Mouse (Mus musculus) natural killer cell, adult 2 months (primary cell): ENCODE data around the gene Cox17.
"Not testable (repeated sequence)": the region's sequence is repeated elsewhere in the genome, so short reads cannot be mapped to it uniquely, and the experiment has no call there.

Source experiments
- DNase-seq, 2 experiments: peaks; one replicate each; pipeline ENCODE4 v3.0.0; 2022; ENCODE audit warnings: low spot score in 2 of 2

Gene Cox17

DNA sequence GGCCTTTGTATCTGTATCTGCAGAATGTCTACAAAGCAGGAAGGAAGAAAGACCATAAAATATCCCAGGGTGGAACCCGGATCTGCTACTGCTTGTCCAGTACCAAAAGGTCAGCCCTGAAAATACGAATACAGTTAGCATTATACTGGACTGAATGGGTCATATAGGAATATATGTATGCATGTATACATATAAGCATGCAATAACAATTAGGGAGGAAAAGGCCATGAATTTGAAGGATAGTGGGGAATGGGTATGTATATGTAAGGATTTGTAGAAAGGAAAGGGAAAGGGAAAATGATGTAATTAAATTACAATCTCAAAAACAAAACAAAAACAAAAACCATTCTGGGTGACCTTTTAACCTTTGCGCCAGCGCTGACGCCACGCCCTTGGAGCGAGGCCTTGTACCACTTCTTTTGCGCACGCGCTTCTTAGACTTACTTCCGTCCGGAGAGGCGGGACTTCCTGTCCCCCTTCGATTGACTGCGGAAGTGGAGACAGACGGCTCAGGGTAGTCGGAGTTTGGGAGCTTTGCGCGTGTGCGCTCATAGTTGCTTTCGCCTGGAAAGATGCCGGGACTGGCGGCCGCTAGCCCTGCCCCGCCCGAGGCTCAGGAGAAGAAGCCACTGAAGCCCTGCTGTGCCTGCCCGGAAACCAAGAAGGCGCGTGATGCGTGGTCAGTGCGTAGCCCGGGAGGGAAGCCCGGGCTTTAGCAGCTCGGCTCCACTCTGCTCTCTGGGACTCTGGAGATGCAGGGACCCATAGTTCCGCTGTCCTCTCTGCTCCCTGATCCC, at the start of gene Cox17, which contains the start of gene Gm21987:
Gene Cox17 (plus strand): TSS at position 463 of the 797 bp plus-strand sequence.
Gene Gm21987 (plus strand): TSS at position 512 of the 797 bp plus-strand sequence.
- DNase-seq: peak; percentile 93

DNA sequence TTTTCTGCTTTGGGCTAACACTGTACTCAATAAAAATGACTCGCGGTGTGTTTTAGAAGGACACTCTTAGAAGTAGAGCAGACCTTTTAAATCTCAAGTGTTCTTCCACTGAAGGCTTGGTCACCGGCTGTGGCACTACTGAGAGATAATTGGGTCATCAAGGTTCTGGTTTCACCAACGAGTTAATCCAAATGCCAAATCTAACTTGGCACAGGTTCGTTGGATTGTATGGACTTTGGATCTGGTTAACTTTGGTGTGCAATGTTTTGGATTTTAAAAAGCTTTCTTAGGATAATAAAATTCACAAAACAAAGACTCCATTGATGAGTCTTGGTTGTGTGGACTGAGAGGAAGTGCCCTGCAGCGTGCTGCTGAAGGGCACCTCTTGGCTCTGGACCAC, 48.4 kb upstream of the Cox17 start:
- DNase-seq: no peak

DNA sequence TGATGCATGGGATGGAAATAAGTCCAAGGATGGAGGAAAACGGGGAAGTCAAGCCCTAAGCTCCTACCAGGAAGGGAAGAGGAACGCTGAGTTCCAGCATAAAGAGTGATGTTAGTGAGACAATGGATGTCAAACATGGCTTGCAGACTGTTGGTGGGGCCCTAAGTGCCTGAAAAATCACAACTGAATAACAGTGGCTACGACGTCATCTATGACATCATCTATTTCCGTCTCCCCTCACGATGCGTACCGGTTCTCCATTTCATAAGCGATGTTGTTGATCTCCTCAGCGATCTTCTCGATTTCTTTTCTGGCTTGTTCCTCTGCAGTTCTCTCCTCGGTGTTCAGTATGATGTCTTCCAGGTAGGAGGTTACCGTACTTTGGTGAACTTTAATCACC, 44.4 kb upstream of the Cox17 start:
- DNase-seq: no peak

DNA sequence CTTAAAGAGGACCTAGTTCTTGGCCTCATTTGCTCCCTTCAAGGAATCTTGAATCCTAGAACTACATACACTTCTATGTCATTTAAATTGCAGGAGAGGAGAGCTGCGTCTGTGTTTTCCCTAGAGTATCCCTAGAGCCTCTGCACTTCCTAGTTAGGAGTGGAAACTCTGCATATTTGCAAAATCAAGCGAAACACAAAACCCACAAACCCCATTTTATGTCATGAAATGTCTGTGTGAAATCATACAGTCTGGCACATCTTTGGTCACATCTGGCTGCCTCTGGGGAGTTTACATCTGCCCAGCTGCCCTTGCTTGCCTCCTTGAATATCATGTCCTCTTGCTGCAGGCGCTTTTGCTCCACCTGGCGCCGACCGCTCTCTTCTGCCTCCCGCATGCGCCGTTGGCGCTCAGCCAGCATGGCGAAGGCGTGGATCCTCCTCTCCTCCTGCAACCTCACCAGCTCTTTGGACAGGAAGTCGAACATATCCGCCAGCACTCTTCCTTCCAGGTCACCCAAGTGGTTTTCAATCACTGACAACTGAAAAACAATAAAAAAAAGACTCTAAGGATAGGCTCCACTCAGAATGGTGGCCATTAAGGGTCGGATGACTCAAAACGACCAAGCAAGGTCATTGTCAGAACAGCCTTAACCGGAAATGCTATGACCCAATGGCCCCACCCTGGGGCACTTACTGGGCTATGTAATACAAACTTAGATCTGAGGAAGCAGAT, 42.2 kb upstream of the Cox17 start:
- no peak for DNase-seq

DNA sequence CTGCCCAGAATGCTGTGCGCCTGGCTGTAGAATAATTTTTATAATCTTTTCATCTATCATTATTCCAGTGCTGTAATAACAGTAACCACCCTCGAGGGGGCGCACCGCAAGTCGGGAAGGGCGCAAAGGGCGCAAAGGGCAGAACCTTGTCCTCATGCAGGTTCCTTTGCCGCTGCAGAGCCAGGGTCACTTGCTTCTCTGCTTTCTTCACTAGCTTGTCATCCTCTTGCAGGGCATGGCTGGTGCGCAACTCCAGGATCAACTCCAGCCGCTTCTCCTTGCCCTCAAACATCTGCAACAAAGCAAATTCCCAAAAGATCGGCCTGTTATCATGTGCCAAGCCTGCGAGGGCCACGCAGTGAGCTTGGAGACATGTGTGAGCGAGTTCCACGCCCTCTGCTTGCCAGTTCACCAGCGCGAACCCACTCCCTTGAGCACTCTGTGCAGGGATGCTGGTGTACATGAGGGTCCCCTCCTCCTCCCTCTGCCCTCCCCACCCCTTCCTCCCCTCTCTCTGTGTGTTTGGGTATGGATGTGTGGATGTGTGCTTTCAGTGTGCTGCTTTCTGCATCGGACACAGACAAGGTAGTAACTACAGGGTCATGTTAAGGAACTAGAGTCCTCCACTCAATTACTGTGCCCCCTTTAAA, 40.1 kb upstream of the Cox17 start:
- peak in 1 of 2 experiments; percentile 7 for DNase-seq

DNA sequence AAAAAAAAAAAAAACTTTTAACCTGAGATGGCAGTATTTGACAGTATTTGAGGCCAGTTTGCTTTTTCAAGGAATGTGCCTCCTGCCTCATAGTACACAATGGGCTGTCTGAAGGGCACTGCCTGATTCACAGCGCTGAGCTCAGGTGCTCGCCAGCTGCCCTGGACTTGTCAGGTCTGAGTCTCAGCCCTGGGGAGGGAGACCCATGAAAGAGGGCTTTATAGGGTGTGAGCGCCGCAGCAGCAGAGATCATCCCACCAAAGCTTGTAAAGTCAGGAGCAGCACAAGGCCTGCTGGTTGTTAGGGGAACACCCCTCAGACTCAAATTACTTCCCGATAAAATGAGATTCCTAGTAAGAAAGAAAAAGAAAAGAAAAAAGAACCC, 39.6 kb upstream of the Cox17 start:
- DNase-seq: no peak

DNA sequence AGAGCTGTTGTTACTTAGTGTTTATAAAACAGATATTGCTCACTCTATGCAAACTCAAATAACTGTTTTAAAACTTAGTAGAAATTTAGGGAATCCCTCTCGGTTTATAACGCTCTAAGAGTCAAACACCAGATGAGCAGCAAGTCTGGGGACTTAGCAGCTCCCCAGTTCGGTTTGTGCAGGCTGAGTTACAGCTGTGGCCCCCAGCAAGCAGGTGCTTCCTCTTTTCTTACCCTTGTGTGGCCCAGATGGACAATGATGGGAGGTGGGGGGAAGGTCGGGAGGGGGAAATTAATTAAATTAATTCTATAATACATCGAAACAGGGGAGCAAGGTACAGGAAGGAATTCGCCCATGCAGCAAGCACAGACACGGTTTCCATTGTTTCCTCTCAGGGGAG, 39.1 kb upstream of the Cox17 start:
- no peak for DNase-seq

DNA sequence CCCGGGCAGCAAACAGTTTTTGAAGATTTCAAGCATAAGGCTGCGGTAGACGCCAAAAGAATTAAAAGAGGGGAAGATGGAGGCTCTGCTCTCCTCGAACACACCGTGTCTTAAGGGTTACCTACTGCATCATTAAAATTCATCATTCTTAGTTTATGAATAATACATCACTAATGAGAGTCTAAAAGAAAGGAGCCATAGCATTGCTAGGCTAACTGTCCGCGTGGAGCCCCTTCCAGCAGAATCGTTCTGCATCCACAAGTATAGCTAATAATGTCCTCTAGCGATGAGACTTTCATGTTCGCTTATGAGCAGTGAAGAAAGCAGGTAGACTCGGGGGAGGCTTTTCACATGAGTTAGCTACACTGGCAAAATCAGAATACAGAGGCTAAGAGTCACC, 38.6 kb upstream of the Cox17 start:
- DNase-seq: no peak

DNA sequence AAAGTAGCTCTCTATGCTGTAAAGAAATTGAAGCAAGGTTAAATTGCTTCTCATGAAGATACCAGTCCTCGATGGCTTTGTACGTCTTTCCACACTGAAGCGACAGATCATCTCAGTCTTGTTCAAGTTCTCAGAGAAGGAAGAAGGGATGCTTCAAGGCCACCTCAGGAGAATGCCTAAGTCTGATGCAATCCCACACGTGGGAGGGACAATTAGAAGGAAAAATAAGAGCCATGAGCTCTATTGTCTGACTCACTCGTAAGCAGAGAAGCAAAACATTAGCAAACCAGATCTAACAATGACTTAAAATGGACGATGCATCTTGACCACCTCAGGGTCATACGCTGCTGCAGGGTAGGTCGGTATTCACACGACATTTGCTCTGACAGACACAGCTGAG, 28.3 kb upstream of the Cox17 start:
- DNase-seq: no peak

DNA sequence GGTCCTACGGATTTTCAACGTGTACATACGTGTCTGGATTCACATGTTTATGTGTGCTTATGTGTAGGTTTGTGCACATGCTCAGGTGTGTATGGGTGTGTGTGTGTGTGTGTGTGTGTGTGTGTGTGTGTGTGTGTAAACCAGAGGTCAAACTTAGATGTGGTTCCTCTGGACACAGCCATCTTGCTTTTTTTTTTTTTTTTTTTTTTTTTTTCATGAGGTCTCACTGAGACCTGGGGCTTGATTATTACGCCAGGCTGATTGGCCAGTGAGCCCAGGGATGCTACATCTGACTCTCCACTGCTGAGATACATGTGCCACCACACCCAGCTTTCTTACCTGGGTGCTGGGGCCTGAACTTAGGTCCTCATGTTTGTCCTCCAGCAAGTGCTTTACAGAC, 27.7 kb upstream of the Cox17 start:
- no peak for DNase-seq

DNA sequence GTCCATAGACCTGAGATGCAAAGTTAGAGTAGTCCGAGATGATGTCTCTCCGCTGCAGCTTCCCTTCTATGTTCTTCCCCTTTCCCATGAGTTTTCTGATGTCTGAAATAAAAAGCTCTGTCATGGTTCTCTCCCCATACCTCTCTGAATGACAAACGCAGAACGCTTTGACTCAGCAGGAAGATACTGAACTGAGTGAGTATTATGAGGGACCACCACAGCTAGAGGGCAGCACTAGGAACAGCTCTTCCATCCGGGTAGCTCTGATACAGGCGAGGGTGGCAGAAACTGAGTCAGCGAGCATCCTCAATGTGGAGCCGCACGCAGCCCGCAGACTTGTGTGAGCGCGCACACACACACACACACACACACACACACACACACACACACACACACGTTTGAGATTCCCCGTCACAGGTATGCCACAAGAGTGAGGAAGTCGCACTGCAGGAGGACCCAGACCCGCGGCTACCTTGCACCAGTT, 25.3 kb upstream of the Cox17 start:
- DNase-seq: peak in 1 of 2 experiments; percentile 39

DNA sequence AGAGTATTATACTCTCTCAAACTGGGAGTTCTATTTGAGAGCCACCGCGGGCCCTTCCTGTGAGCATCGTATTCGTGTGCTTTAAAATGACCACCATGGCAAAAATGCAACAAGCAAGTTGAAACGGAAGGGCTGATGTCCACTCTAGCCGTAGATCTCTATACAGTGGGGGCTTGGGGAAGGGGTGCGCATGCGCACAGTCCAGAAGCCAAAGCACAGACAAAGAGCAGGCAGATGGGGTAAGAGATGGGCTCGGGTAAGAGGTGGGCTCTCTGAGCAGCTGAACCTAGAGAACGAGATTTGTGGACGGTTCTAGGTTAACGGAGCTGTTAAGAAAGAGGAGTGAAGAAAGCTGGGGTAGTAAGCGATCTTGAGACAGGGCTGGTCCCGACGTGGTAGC, 22.5 kb upstream of the Cox17 start:
- no peak for DNase-seq

DNA sequence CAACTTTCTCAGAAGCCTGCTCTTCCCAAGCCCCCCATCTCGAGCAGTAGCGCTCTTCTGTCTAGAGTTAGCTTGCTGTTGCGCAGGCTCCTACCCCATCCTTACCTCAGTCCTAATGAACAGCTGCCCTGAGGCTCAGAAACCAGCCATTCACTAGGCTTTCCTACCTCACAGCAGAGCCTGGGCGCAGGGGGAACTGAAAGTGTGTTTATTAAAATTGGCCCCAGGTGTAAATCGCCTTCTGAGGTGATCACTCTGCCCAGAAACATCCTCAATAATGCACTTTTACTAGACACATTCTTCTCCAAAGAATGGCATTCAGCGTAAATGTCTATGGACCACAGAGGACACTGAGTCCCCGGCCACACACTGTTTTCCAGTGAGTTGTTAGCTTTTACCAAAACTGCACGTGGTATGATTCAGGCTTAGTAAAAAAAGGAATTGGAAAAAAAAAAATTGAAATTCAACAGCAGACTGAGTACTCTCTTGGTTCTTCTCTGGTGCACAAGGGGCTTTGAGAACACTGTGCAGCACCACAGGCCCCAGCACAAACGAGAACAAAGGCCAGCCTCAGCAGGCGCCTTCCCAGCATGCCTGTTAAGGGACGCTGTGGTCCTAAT, 19.9 kb upstream of the Cox17 start:
- no peak for DNase-seq

DNA sequence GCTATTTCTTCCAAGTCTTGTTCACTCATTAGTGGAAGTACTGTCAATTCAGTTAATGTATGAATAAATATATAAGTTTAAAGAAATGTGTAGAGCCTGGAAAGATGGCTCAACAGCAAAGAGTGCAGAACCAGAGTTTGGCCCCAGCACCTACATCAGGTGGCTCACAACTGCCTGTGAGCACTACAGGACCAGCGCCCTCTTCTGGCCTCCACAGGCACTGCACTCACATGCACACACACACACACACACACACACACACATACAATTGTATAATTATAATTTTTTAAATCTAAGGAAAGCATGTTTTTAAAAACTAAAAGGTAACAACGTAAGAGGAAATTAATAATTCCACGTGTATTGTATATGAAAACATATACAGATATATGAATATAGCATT, 17.5 kb upstream of the Cox17 start:
- no peak for DNase-seq

DNA sequence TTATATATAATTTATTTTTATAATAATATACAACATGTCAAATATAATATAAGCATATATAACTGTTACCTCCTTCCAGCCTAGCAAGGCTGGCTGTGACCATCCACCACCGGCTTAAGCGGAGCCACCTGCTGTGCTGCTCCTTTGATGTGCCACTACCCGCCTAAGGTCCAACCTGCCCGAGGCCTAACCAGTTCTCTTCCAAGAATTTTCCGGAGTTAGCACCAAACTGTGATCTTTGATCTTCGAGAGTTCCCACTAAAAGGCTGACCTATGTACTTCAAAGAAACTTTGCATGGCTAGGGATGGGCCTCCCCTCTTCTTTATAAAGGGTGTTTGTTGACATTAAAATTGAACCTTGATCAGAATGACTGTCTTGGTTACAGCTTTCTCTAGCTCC, 12.4 kb upstream of the Cox17 start:
- DNase-seq: no peak

DNA sequence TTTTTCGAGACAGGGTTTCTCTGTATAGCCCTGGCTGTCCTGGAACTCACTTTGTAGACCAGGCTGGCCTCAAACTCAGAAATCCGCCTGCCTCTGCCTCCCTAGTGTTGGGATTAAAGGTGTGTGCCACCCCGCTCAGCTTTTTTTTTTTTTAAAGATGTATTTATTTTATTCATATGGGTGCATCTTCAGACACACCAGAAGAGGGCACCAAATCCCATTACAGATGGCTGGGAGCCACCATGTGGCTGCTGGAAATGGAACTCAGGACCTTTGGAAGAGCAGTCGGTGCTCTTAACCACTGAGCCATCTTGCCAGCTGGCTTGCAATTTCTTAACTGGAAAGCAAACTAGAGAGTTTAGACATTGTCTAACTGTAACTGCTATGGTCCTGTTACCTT, 8.7 kb upstream of the Cox17 start:
- DNase-seq: not testable (repeated sequence)

DNA sequence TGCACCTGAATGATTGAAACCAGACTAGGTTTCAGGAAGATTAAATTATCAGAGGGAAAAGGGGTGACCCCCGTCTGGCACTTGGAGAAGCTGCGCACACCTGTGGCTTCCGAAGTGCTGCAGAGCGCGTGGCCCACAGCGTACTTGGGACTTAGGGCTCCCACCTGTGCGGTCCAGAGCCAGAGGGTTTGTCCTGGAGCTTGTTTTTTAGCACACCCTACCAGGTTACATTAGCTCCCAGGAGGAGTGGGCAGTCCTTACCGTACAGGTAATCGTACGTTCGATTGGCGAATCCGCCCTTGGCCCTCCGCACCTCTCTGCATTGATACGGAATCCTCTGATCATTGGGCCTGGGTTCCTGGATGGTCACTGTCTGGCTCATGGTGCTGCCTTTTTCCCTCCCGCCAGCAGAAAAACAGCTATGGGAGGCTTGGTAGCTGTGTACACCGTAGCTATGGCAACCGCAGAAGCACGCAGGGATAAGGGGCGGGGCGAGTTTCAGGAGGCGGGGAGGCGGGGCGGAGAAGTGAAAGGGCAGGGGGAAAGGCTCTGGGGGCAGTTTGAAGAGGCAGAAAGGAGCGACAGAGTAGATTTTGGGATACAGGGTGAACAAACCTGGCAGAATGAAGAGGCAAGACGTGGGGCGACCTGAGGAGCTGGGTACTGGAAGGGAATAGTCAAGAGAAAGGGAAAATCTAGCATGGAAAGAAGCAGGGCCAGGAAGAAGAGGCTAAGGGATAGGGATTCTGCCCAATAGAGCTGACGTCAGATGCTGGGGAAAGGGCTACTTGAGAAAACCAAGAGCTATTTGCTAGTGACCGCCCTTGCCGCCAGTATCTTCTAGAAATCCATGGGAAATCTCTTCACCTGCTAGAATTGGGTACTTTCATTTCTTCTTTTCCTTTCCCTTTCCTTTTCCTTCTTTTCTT, 5.1 kb upstream of the Cox17 start, which contains the start of gene Maats1:
Gene Maats1 (minus strand): TSS at position 748 of the 929 bp plus-strand sequence.
- DNase-seq: peak; percentile 29 to 32

DNA sequence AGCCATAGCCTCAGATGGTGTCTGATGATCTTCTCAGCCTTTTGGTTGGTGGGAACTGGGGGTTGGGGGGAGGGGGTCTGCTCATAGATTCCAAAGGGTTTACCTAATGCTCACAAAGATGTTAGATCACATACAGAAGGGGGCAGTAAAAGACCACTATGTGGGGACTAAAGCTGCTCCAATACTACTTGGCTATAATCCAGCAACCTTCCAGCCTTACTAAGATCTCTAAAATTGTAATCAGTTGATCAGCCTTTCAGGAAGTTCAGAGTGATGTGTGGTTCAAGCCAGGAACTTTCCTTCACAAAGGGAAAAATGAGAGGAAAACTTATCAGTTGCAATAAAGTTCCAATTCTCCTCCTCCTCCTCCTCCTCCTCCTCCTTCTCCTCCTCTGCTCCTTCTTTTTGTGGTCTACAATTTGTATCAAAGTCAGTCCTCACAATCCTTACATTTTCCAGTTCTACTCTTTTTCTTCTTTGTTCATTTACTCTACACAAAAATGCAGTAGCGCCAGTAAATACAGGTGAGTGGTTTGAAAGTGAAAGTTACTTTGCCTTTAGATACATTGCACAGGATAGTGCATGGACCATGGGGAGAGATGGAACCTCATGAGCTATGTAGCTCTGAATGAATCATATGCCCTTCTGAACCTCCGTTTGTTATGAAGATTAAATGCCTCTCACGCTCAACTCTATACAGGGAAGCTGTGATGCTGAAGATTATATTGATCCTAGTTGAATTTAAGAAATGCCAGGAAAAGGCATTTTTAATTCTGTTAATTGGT, 1.7 kb upstream of the Cox17 start:
- peak in 1 of 2 experiments; percentile 7 for DNase-seq

DNA sequence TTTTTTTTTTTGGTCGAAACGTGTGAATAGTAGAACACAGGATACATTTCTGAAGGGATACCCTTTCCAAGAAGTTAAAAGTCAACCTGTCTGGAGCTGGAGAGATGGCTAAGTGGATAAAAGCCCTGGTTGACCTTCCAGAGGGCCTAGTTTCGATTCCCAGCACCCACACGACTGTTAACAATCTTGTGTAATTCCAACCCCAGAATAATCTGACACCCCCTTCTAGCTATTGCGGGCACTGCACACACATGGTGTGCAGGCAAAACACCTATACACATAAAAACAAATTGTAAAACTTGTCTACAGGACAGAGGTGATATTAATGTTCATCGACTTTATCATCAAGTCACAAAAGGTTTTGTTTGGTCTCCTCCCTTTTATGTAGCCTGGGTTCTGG, 797 bp downstream of the Cox17 start:
- DNase-seq: no peak

DNA sequence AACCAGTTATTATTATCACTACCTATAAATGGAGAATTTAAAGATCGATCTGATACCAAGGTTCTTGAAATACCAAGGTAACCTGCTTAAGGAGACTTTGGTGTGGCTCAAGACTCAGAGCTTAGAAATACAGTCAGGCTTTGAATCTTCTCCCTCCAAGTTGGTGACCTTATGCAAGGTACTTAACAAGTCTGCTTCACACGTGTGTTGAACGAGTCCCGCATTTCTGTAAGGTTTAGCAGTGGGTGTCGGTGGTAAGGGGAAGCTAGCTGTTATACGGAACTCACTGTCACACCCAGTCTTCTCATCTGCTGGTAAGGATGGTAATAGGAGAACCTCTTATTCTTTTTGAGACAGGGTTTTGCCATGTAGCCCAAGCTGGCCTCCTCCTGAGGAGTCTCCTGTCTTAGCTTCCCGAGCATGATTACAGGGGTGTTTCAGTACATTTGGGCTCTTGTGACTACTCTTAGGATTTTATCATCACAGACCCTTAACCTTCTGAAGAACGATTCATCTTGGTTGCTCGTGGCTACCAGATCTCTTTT, 1.5 kb downstream of the Cox17 start:
- DNase-seq: no peak
